Mouse (Mus musculus): ENCODE data around the gene Spag9. TPM values are rescaled to one million over a fixed set of nuclear protein-coding genes. Genes with fewer than 3 reads are reported as not detected.

Spag9 gene
- polyA plus RNA-seq, 1 experiment from 2014 or later, result 82.7 TPM

DNA sequence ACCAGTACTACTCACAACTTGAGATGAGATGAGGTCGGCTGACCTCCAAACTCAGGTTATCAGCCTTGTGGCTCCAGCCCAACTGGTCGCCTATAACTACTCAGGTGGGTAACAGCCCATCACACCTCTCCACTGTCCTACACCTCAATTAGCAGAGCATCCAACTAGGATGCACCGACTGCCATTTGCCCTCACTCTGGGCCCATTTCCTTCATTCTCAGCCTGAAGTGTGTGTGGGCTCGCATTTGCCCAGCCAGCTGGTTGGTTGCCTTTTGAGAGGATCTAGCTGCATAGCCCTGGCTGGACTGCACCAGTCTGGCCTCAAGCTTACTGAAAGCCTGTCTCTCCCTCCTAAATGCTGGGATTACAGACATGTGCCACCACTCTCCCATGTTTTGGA lies 38.1 kb upstream of the Spag9 start:
- Histone ChIP-seq H3K4me2 (ENCODE audit: low read length) (no peak overlapping the region), H3K4me1 (ENCODE audit: control insufficient read depth, insufficient read depth, low read length) (peaks cover 14% of the 10 kb centered on the region), H3K4me3 (ENCODE audit: low read depth, low read length) (no peak overlapping the region), H3K27me3 (ENCODE audit: control insufficient read depth, insufficient read depth, low read depth, low read length) (no peaks in the 10 kb centered on the region), H3K36me3 (ENCODE audit: control insufficient read depth, insufficient read depth, low read length) (peaks cover 32% of the 10 kb centered on the region), H3K9me3 (replicated peaks; ENCODE audit: control insufficient read depth, low read length, poor library complexity, severe bottlenecking) (no peaks in the 10 kb centered on the region), H3K9ac (ENCODE audit: low read depth, low read length) (no peak overlapping the region), H3K27ac (ENCODE audit: low read length) (no peak overlapping the region)
- no peak for ATAC-seq
- 86% methylated on average over 4 of the region's 4 CpGs for WGBS

DNA sequence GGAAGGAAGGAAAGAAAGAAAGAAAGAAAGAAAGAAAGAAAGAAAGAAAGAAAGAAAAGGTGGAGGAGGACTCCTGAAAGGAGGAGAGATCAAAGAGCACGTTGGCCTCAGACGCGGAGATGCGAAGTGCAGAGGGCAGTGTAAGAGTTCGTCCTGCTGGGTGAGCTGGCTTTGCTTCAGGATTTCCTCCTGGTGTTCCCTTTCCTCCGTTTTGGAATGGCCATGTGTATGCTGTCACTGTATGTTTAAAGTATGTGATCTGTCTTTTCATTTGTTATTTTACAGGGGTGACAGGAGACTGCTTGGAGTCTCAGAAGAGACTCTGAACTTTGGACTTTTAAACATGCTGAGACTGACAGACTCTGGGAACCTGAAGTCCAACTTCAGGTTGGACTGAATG lies 34.4 kb upstream of the Spag9 start:
- H3K27ac ChIP-seq (ENCODE audit: low read length), result no peak overlapping the region
- no peak for ATAC-seq
- no peaks in the 10 kb centered on the region for H3K9me3 ChIP-seq (replicated peaks; ENCODE audit: control insufficient read depth, low read length, poor library complexity, severe bottlenecking)
- WGBS, result 92% methylated on average over 6 of the region's 6 CpGs
- H3K36me3 ChIP-seq (ENCODE audit: control insufficient read depth, insufficient read depth, low read length), result peaks cover 52% of the 10 kb centered on the region
- peaks cover 8% of the 10 kb centered on the region for H3K4me1 ChIP-seq (ENCODE audit: control insufficient read depth, insufficient read depth, low read length)
- H3K9ac ChIP-seq (ENCODE audit: low read depth, low read length), result no peak overlapping the region
- no peak overlapping the region for H3K4me3 ChIP-seq (ENCODE audit: low read depth, low read length)
- H3K27me3 ChIP-seq (ENCODE audit: control insufficient read depth, insufficient read depth, low read depth, low read length), result no peaks in the 10 kb centered on the region
- H3K4me2 ChIP-seq (ENCODE audit: low read length), result no peak overlapping the region

DNA sequence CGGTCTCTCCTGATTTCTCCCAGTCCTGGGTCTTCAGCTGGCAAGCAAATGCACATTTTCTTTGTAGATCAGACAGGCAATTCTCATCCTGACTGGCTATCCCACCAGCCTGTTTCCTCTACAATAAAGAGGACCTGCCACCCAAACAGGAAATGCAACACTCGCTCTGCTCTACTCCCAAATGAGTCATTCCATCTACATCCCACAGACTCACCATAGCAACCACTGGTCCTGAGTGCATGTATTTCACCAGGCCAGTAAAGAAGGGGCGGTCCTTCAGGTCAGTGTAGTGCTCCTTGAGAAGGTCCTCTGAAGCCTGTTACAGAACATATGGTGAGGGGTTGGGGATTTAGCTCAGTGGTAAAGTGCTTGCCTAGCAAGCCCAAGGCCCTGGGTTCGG lies 32.9 kb upstream of the Spag9 start:
- no peak overlapping the region for H3K27ac ChIP-seq (ENCODE audit: low read length)
- no peak for ATAC-seq
- peaks cover 15% of the 10 kb centered on the region for H3K4me1 ChIP-seq (ENCODE audit: control insufficient read depth, insufficient read depth, low read length)
- WGBS, result 75% methylated on average over 4 of the region's 4 CpGs
- H3K4me2 ChIP-seq (ENCODE audit: low read length), result no peak overlapping the region
- peaks cover 49% of the 10 kb centered on the region for H3K36me3 ChIP-seq (ENCODE audit: control insufficient read depth, insufficient read depth, low read length)
- H3K9ac ChIP-seq (ENCODE audit: low read depth, low read length), result no peak overlapping the region
- no peak overlapping the region for H3K4me3 ChIP-seq (ENCODE audit: low read depth, low read length)
- H3K27me3 ChIP-seq (ENCODE audit: control insufficient read depth, insufficient read depth, low read depth, low read length), result no peaks in the 10 kb centered on the region
- no peaks in the 10 kb centered on the region for H3K9me3 ChIP-seq (replicated peaks; ENCODE audit: control insufficient read depth, low read length, poor library complexity, severe bottlenecking)

DNA sequence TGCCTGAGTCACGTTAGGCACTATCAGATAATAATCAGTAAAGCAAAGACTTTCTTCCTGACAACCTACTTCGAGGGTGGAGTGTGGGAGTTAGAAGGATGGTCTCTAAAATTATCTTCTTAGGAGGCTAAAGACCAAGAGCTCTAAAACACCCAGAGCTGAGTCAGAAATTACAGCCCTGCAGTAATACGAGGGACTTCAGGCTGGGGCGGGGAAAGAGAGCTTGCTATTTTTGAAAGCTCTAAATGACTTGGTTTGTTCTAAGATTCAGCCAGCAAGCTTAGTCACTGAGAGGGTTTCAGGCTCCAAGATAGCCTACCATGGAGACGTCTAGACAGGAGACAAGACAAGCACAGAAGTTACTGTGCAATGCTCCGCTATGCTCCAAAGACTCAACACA lies 30.5 kb upstream of the Spag9 start:
- peaks cover 19% of the 10 kb centered on the region for H3K4me1 ChIP-seq (ENCODE audit: control insufficient read depth, insufficient read depth, low read length)
- H3K4me2 ChIP-seq (ENCODE audit: low read length), result no peak overlapping the region
- no peak overlapping the region for H3K4me3 ChIP-seq (ENCODE audit: low read depth, low read length)
- ATAC-seq, result no peak
- WGBS, result 95% methylated on average over 6 of the region's 6 CpGs
- H3K9me3 ChIP-seq (replicated peaks; ENCODE audit: control insufficient read depth, low read length, poor library complexity, severe bottlenecking), result no peaks in the 10 kb centered on the region
- H3K27me3 ChIP-seq (ENCODE audit: control insufficient read depth, insufficient read depth, low read depth, low read length), result no peaks in the 10 kb centered on the region
- H3K27ac ChIP-seq (ENCODE audit: low read length), result no peak overlapping the region
- H3K36me3 ChIP-seq (ENCODE audit: control insufficient read depth, insufficient read depth, low read length), result peaks cover 36% of the 10 kb centered on the region
- H3K9ac ChIP-seq (ENCODE audit: low read depth, low read length), result no peak overlapping the region

DNA sequence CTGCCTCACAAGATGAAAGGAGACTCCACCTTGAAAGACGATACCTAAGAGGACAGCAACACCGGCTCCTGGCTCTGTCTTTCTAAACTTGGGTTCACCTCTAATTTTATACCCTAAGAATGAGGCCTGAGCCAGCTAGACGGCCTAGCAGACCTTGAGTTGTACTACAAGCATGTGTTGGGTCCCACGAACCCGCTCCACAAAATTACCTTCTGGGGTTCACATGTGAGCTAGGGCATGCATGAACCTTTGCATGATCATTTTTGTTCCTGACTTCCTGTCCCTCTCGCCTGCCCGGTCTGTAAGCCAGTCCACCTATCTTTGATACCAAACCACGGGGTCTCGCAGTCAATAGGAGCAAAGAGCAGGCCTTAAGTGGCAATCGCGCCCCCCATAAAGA lies 28.5 kb upstream of the Spag9 start:
- H3K4me3 ChIP-seq (ENCODE audit: low read depth, low read length), result peak overlapping the region; percentile 72
- H3K36me3 ChIP-seq (ENCODE audit: control insufficient read depth, insufficient read depth, low read length), result peaks cover 23% of the 10 kb centered on the region
- no peaks in the 10 kb centered on the region for H3K9me3 ChIP-seq (replicated peaks; ENCODE audit: control insufficient read depth, low read length, poor library complexity, severe bottlenecking)
- peak overlapping the region; percentile 82 for H3K27ac ChIP-seq (ENCODE audit: low read length)
- no peaks in the 10 kb centered on the region for H3K27me3 ChIP-seq (ENCODE audit: control insufficient read depth, insufficient read depth, low read depth, low read length)
- 5% methylated on average over 11 of the region's 11 CpGs for WGBS
- H3K9ac ChIP-seq (ENCODE audit: low read depth, low read length), result peak overlapping the region; percentile 76
- H3K4me1 ChIP-seq (ENCODE audit: control insufficient read depth, insufficient read depth, low read length), result peaks cover 19% of the 10 kb centered on the region
- H3K4me2 ChIP-seq (ENCODE audit: low read length), result peak overlapping the region; percentile 87
- ATAC-seq, result peak; percentile 4; the same call in 1 of the 2 replicates

DNA sequence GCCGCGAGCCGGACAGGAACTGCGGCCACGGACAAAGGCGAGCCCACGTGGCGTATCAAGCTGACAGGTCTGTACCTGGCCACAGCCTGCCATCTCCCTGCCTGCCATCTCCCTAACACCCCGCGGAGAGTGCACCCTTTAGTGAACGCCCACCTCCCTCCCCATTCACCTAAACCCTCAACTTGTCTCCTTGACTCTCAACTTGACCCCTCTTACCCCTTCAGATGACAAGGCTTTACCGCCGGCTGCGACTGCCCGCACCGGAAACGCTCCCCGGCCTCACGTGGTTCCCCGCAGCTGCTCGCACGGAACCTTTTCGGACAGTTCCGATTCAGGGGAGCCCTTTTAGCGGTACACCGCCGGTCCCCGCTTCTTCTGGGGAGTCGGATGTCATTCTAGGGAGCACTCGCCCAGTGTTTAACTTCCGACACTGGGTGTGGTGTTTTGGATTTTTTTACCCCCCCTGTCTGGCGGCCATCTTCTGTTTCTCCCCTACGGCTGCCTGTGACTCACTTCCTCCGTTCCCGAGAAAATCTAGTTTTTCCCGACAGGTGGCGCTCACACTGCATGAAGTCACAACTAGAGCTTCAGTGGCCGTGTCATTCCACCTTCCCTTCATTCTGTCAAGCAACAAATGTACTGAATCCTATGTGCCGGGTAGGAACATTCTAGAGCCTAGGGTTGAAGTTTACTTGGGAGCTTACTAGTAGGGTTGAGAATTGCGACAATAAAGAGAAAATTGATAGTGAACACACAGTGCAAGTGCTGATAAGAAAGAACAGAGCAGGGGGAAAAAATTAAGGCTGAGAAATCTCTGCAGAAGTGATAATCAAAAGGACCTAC lies 27.7 kb upstream of the Spag9 start, which contains the start of the genes Gm20390 and Nme1:
Gm20390 (minus strand) TSS at position 289 of the 843 bp plus-strand sequence.
Nme1 (minus strand) TSS at position 517 of the 843 bp plus-strand sequence.
- H3K4me3 ChIP-seq (ENCODE audit: low read depth, low read length), result peak within 1 kb of the TSS; percentile 72
- H3K9me3 ChIP-seq (replicated peaks; ENCODE audit: control insufficient read depth, low read length, poor library complexity, severe bottlenecking), result no peaks in the 10 kb centered on the region
- ATAC-seq, result peak; percentile 93

DNA sequence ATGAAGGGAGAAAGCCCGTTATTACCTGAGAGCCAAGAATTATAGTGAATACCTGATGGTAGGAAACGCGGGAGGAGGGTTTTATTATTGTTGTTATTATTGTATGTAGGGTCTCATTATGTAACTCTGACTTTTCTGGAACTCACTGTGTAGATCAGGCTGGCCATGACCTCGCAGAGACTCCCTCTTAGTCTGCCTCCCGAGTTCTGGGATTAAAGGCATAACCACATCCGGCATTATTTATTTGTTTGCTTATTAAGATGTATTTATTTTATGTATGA lies 27.1 kb upstream of the Spag9 start:
- Histone ChIP-seq H3K9me3 (replicated peaks; ENCODE audit: control insufficient read depth, low read length, poor library complexity, severe bottlenecking) (no peaks in the 10 kb centered on the region), H3K36me3 (ENCODE audit: control insufficient read depth, insufficient read depth, low read length) (peaks cover 13% of the 10 kb centered on the region), H3K9ac (ENCODE audit: low read depth, low read length) (peak overlapping the region; percentile 50; the same call in 1 of the 2 replicates), H3K4me1 (ENCODE audit: control insufficient read depth, insufficient read depth, low read length) (peaks cover 19% of the 10 kb centered on the region), H3K4me2 (ENCODE audit: low read length) (peak overlapping the region; percentile 43), H3K27me3 (ENCODE audit: control insufficient read depth, insufficient read depth, low read depth, low read length) (no peaks in the 10 kb centered on the region), H3K4me3 (ENCODE audit: low read depth, low read length) (peak overlapping the region; percentile 72), H3K27ac (ENCODE audit: low read length) (peak overlapping the region; percentile 79)
- 49% methylated on average over 6 of the region's 6 CpGs for WGBS
- ATAC-seq, result peak; percentile 16; the same call in 1 of the 2 replicates

More for the DNA sequence above, 27.7 kb upstream of the Spag9 start, which contains the start of the genes Gm20390 and Nme1:
- Histone ChIP-seq H3K4me2 (ENCODE audit: low read length) (peak within 1 kb of the TSS; percentile 87), H3K27me3 (ENCODE audit: control insufficient read depth, insufficient read depth, low read depth, low read length) (no peaks in the 10 kb centered on the region), H3K27ac (ENCODE audit: low read length) (peak within 1 kb of the TSS; percentile 82), H3K9ac (ENCODE audit: low read depth, low read length) (peak within 1 kb of the TSS; percentile 76), H3K36me3 (ENCODE audit: control insufficient read depth, insufficient read depth, low read length) (peaks cover 16% of the 10 kb centered on the region), H3K4me1 (ENCODE audit: control insufficient read depth, insufficient read depth, low read length) (peaks cover 19% of the 10 kb centered on the region)
- under 1% methylated on average over 40 of the region's 40 CpGs for WGBS

DNA sequence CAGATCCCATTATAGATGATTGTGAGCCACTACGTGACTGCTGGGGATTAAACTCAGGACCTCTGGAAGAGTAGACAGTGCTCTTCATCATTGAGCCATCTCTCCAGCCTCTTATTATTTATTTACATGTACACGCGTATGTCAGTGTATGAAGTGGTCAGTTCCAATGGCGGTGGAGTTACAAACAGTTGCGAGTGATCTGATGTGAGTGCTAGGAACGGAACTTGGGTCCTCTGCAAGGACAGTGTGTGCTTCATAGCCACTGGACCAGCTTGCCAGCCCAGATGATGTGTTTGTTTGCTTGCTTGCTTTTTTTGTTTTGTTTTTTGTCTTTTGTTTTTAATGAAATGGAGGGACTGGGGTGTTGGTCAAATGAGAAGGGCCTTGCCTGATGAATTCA lies 26.7 kb upstream of the Spag9 start:
- H3K9me3 ChIP-seq (replicated peaks; ENCODE audit: control insufficient read depth, low read length, poor library complexity, severe bottlenecking), result no peaks in the 10 kb centered on the region
- no peak overlapping the region for H3K4me3 ChIP-seq (ENCODE audit: low read depth, low read length)
- H3K4me2 ChIP-seq (ENCODE audit: low read length), result no peak overlapping the region
- WGBS, result 91% methylated on average over 6 of the region's 6 CpGs
- 0 out of 2 replicates have a peak overlapping the region, but pooled peaks have one; percentile 50 for H3K9ac ChIP-seq (ENCODE audit: low read depth, low read length)
- no peak for ATAC-seq
- H3K27me3 ChIP-seq (ENCODE audit: control insufficient read depth, insufficient read depth, low read depth, low read length), result no peaks in the 10 kb centered on the region
- H3K27ac ChIP-seq (ENCODE audit: low read length), result no peak overlapping the region
- H3K4me1 ChIP-seq (ENCODE audit: control insufficient read depth, insufficient read depth, low read length), result peaks cover 19% of the 10 kb centered on the region
- H3K36me3 ChIP-seq (ENCODE audit: control insufficient read depth, insufficient read depth, low read length), result peaks cover 10% of the 10 kb centered on the region

DNA sequence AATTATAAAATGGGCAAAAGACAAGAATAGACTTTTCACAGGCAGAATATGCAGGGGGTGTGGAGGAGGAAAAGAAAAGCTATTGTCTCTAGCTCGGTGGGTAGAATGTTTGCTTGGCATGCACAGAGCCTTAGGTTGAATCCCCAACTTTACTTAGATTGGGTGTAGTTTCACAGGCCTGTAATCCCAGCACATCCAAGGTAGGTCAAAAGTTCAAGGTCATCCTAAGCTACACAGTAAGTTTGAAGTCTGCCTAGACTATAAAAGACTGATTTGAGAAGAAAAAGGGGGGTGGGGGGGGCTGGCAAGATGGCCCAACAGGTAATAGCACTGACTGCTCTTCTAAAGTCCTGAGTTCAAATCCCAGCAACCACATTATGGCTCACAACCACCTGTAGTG lies 26.1 kb upstream of the Spag9 start:
- no peaks in the 10 kb centered on the region for H3K9me3 ChIP-seq (replicated peaks; ENCODE audit: control insufficient read depth, low read length, poor library complexity, severe bottlenecking)
- no peak overlapping the region for H3K4me3 ChIP-seq (ENCODE audit: low read depth, low read length)
- peaks cover 19% of the 10 kb centered on the region for H3K4me1 ChIP-seq (ENCODE audit: control insufficient read depth, insufficient read depth, low read length)
- WGBS, result 64% methylated on average over 1 of the region's 1 CpGs
- H3K4me2 ChIP-seq (ENCODE audit: low read length), result no peak overlapping the region
- H3K9ac ChIP-seq (ENCODE audit: low read depth, low read length), result no peak overlapping the region
- H3K36me3 ChIP-seq (ENCODE audit: control insufficient read depth, insufficient read depth, low read length), result peaks cover 5% of the 10 kb centered on the region; the same call in 1 of the 2 replicates
- no peak overlapping the region for H3K27ac ChIP-seq (ENCODE audit: low read length)
- no peak for ATAC-seq
- H3K27me3 ChIP-seq (ENCODE audit: control insufficient read depth, insufficient read depth, low read depth, low read length), result no peaks in the 10 kb centered on the region
